Mouse (Mus musculus) liver, adult 2 months (tissue): ENCODE data around the gene Cdh13.

Experiments
- CTCF ChIP-seq: fragments of 200-500 bp; IDR thresholded peaks from 2 replicates; pipeline ENCODE4 v1.5.1; 2011; ENCODE audit warnings: low read depth, low read length, control low read depth
- POLR2A ChIP-seq: fragments of 200-500 bp; IDR thresholded peaks from 2 replicates; pipeline ENCODE4 v1.6.1; 2011; ENCODE audit warnings: low read length, control low read depth; ENCODE audit not compliant: insufficient read depth; ENCODE audit errors: extremely low read depth

DNA sequence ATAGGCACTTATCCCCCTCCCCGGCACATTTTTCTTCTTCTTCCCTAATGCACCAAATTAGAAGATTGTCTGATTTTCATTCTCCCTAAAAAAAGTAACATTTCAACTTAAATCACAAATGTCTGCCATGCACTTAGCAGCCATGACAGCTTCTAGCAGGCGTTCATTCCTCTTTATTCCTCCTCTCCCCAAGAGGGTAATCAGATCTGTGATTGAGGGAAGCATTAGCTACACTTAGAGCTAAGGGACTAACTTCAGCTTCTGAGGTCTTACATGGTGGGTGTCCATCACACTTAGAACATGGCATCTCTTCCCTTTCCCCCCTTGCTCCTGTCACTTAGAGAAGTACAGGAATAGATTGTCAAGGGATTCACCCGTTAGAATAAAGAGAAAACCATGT, 89.6 kb downstream of the Cdh13 start:
- TF ChIP-seq POLR2A: no peak
- no peak for TF ChIP-seq CTCF
